Mouse (Mus musculus) megakaryocyte, embryonic 14.5 days (primary cell): ENCODE measurements at regions not wholly inside any gene's neighbourhood (a gene's known extent, or its start where the extent isn't known, plus 50 kb on each side); places are given as distances from the start of the nearest gene placed in this dataset.

Experiments
- H3K27me3 ChIP-seq: replicated peaks from 2 replicates; pipeline ENCODE3; 2012; ENCODE audit warnings: inconsistent platforms
- H3K36me3 ChIP-seq: replicated peaks from 2 replicates; pipeline ENCODE3; 2012; ENCODE audit warnings: low read length, inconsistent platforms, mixed read lengths
- H3K4me1 ChIP-seq: 2 replicates; pipeline ENCODE4 v1.6.1; 2012; ENCODE audit warnings: inconsistent platforms
- H3K4me3 ChIP-seq: replicated peaks from 2 replicates; pipeline ENCODE3; 2012; ENCODE audit warnings: moderate library complexity, mild to moderate bottlenecking, inconsistent platforms
- H3K9me3 ChIP-seq: 2 replicates; pipeline ENCODE4 v1.6.1; 2012; ENCODE audit warnings: inconsistent platforms
- FLI1 ChIP-seq: IDR thresholded peaks from 2 replicates; pipeline ENCODE4 v1.6.1; 2012; ENCODE audit warnings: low read length, inconsistent platforms, mixed read lengths
- GATA1 ChIP-seq: IDR thresholded peaks from 3 replicates; pipeline ENCODE4 v1.6.1; 2012; ENCODE audit warnings: mixed read lengths, low read length, inconsistent platforms, borderline replicate concordance

GRCm38 (mm10) chr14:33726500-33726899 is 137.5 kb downstream of the Ptpn20 start:
- no peaks in the 10 kb centered on the region for H3K36me3 ChIP-seq
- no peaks in the 10 kb centered on the region for H3K4me1 ChIP-seq
- H3K4me3 ChIP-seq, result no peak overlapping the region
- H3K27me3 ChIP-seq, result no peaks in the 10 kb centered on the region
- TF ChIP-seq GATA1, result no peak
- no peak for TF ChIP-seq FLI1
- peaks cover 25% of the 10 kb centered on the region for H3K9me3 ChIP-seq

DNA sequence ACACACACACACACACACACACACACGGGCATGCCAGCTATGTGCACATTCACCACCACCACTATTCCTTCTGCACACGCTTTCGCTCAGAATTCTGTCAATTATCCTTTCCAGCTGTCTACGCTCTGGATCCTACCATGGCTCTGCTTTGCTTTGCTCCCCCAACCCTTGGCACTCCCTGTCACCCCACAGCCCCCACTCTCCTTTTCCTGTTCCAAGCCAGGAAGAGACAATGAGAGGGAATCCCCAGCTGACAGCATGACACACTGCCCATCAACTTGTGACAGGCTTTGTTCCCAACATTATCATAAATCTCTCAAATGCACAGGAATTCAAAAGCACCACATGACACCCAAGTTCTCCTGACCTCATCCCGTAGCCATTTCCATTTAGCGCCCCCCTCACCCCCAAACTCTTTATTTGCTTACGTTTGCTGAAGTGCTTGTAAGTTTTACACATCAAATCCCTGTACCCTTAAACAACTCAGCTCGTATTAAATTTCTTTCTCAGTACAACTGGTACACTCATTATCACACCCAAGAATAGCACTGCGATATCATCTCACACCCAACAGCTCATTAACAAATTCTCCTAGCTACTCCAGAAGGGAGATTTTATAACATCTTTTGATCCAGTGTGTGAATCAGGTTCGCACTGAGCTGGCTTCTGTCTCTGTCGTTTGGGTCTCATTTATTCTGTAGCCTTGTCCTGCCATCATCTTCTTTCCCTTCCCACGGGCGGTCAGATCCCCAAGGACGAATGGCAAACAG is 140.3 kb downstream of the Ptpn20 start:
- peaks cover 30% of the 10 kb centered on the region for H3K9me3 ChIP-seq
- TF ChIP-seq FLI1 (no peak), GATA1 (no peak)
- no peaks in the 10 kb centered on the region for H3K27me3 ChIP-seq
- H3K36me3 ChIP-seq, result no peaks in the 10 kb centered on the region
- no peaks in the 10 kb centered on the region for H3K4me1 ChIP-seq
- H3K4me3 ChIP-seq, result no peak overlapping the region

DNA sequence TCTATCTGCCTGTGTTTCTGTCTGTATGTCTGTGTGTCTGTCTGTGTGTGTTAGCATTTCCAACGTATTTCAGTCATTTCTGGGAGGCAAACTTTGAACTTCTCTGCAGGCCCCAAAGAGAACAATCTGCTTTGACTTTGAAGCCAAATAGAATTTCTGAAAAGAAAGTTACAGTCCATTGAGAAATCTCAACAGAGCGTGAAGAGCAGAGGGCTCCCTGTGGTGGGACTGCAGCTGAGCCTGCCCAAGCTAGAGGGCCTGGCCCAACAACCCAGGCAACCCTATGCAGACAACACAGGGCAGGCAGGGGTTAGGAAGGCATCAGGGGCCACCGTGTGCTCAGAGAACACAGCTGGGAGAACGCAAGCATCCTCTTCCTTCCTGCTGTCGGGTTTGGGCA is 143.7 kb downstream of the Ptpn20 start:
- H3K27me3 ChIP-seq, result no peaks in the 10 kb centered on the region
- no peaks in the 10 kb centered on the region for H3K36me3 ChIP-seq
- peaks cover 20% of the 10 kb centered on the region; the same call in 1 of the 2 replicates for H3K9me3 ChIP-seq
- no peak overlapping the region for H3K4me3 ChIP-seq
- no peaks in the 10 kb centered on the region for H3K4me1 ChIP-seq
- TF ChIP-seq GATA1 (no peak), FLI1 (no peak)

- Histone ChIP-seq H3K9me3 (peaks cover 19% of the 10 kb centered on the region; the same call in 1 of the 2 replicates), H3K4me1 (no peaks in the 10 kb centered on the region), H3K36me3 (no peaks in the 10 kb centered on the region), H3K4me3 (no peak overlapping the region), H3K27me3 (no peaks in the 10 kb centered on the region)
- TF ChIP-seq FLI1 (no peak), GATA1 (no peak)
Observed at GRCm38 (mm10) chr14:33734446-33735043, 145.5 kb downstream of the Ptpn20 start.

DNA sequence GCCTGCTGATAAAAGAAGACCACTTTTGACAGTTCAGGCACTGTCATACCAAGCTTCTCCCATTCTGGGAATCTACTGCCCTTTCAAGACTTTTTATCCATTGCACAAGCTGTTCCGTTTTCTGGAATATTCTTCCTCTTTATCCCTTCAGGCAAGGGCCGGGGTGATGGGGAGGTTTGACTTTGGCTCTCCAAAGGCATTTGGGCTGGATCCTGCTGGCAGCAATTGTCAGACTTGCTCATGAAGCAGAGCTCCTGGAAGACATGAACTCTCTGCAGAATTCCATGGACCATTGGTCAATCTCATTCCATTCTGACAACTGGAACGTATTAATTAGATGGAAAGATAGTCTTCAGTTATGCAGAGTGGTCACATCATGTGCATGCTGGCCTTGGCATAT is 146.6 kb downstream of the Ptpn20 start:
- TF ChIP-seq GATA1 (no peak), FLI1 (no peak)
- peaks cover 11% of the 10 kb centered on the region; the same call in 1 of the 2 replicates for H3K9me3 ChIP-seq
- H3K4me1 ChIP-seq, result no peaks in the 10 kb centered on the region
- H3K4me3 ChIP-seq, result no peak overlapping the region
- no peaks in the 10 kb centered on the region for H3K27me3 ChIP-seq
- no peaks in the 10 kb centered on the region for H3K36me3 ChIP-seq

DNA sequence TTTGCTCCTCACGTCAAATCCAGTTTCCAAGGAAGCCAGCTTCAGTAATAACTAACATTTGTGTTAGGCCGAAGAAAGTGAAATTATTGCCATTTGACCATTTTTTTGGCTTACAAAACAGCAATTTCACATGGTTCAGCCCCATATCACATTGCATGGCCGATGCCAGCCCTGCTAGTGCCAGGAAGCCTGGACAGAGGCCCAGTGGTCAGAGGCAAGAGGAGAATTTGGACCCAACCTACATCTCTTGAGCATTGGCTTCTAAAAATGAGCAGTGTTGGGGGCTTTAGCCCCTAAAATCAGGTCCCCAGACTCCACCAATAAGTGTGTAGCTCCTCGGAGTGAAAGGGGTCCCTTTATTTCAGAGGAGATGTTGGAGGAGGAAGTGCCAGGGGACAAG is 157.2 kb downstream of the Ptpn20 start:
- H3K4me1 ChIP-seq, result no peaks in the 10 kb centered on the region
- H3K36me3 ChIP-seq, result no peaks in the 10 kb centered on the region
- H3K27me3 ChIP-seq, result no peaks in the 10 kb centered on the region
- no peak overlapping the region for H3K4me3 ChIP-seq
- peaks cover 6% of the 10 kb centered on the region; the same call in 1 of the 2 replicates for H3K9me3 ChIP-seq
- no peak for TF ChIP-seq FLI1

- H3K27me3 ChIP-seq, result no peaks in the 10 kb centered on the region
- H3K36me3 ChIP-seq, result no peaks in the 10 kb centered on the region
- peaks cover 22% of the 10 kb centered on the region for H3K9me3 ChIP-seq
- TF ChIP-seq FLI1 (no peak), GATA1 (no peak)
- H3K4me3 ChIP-seq, result no peak overlapping the region
- H3K4me1 ChIP-seq, result no peaks in the 10 kb centered on the region
Observed at GRCm38 (mm10) chr14:33759656-33760055, 163.7 kb upstream of the Gdf10 start.

DNA sequence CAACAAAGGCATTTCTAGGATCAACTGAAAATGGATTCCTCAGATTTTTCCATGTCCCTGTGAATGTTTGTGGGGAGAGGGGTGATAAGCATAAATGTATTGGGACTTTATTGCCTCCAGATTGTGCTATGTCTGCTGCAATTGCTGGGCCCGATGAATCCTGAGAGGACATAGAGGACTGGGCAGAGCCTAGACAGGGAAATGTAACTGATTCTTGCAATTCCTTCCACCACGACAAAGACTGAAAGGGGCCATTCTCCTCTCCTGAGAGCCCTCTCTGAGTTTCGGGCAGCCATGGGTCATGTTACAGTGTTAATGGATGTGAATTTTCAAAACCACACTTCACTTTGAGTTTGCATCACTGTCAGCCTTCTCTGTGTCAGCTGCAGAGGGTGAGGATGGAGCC is 159.7 kb upstream of the Gdf10 start:
- no peak overlapping the region for H3K4me3 ChIP-seq
- TF ChIP-seq GATA1, result no peak
- TF ChIP-seq FLI1, result no peak
- H3K4me1 ChIP-seq, result no peaks in the 10 kb centered on the region
- no peaks in the 10 kb centered on the region for H3K27me3 ChIP-seq
- peaks cover 8% of the 10 kb centered on the region for H3K9me3 ChIP-seq
- H3K36me3 ChIP-seq, result no peaks in the 10 kb centered on the region

DNA sequence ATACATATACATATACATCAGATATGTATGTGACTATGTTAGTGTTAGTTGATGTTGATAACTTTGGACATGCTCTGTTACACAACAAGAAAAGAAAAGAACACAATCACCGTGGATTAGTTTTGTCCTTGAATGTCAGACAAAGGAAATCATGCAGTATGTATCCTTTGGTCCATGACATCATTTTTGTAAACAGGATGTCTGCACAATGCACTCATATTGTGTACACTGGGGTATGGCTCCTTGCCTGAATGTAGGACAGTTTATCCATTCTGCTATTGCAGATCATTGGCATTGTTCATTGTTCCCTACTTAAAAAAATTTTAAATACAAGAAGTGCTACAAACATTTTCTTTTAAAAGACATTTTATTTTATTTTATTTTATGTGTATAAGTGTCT is 157.6 kb upstream of the Gdf10 start:
- no peaks in the 10 kb centered on the region for H3K4me1 ChIP-seq
- no peaks in the 10 kb centered on the region for H3K36me3 ChIP-seq
- no peak for TF ChIP-seq FLI1
- TF ChIP-seq GATA1, result no peak

DNA sequence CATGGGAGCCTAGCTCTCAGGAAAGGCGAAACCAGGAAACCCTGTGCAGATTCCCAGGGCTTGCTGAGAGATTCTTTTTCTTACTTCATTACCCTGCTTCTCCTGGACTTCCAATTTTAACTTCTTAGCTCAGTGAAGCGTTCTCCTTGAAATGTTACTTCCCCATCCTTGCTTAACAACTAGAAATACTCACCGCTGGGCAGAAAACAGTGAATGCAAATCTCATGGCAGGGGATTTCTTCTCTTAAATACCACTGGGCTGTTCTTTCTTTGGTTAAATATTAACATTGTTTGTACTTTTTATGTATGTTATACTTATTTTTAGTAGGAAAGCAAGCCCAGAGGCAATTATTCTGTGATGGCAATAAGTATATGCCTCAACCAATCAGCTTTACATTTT is 151.0 kb upstream of the Gdf10 start:
- TF ChIP-seq FLI1, result no peak
- no peak for TF ChIP-seq GATA1
- H3K9me3 ChIP-seq, result peaks cover 5% of the 10 kb centered on the region; the same call in 1 of the 2 replicates
- no peaks in the 10 kb centered on the region for H3K36me3 ChIP-seq
- no peaks in the 10 kb centered on the region for H3K4me1 ChIP-seq
- H3K27me3 ChIP-seq, result no peaks in the 10 kb centered on the region
- H3K4me3 ChIP-seq, result no peak overlapping the region

More for the DNA sequence above, 157.6 kb upstream of the Gdf10 start:
- H3K27me3 ChIP-seq, result no peaks in the 10 kb centered on the region
- H3K4me3 ChIP-seq, result no peak overlapping the region
- peaks cover 7% of the 10 kb centered on the region; the same call in 1 of the 2 replicates for H3K9me3 ChIP-seq
